Mouse (Mus musculus) inflammation-experienced regulatory T-cells, adult 6 months (primary cell): Measurements from ENCODE around the gene Satb2. TPM values are rescaled to one million over a fixed set of nuclear protein-coding genes. Genes with fewer than 3 reads are reported as not detected.

Experiments used
- ATAC-seq: one replicate; pipeline ENCODE4 v1.8.0; 2017
- polyA plus RNA-seq, 3 experiments: library from polyadenylated mRNA; unstranded; fragments of 100-300 nt; shearing (Covaris generic); gene quantifications; one replicate each; pipeline ENCODE4 v1.2.1; 2017

Gene Satb2
- polyA plus RNA-seq, 3 experiments from 2014 or later: not detected

DNA sequence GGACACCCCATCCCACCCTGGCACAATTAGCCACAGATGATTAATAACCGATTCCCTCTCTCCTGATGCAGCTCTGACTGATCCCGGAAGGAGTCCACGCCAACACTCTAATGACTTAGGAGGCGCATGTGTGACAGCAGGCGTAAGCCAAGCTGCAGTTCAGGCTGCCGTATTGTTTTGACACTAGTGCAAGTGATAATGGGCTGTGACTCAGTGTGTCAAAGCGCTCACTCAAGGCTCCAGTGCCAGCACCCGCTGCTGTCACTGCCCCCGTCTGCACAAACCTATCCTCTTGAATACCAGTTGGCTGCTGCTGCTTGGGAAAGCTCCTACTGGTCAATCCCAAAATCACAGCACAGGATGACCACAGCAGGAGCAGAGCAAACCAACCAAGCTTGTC lies 49.7 kb downstream of the Satb2 start:
- no peak for ATAC-seq

DNA sequence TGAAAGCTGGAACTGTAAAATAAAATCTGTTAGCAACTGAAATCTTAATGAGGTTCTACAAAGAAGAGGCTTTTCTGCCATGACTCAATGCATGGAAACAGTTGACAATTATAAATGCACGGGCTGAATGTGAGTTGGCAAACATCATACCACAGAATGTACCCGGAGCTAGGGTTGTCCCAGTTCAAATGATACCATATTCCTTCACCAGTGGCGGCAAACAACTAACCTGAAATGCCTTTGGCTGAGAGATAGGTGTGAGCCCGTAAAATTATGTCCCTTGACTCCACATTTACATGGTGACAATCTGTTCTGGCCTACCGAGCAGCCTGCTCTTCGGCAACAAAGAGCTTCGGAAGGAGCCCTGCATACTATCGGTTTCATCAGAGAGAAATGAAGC lies 58.0 kb downstream of the Satb2 start:
- no peak for ATAC-seq

DNA sequence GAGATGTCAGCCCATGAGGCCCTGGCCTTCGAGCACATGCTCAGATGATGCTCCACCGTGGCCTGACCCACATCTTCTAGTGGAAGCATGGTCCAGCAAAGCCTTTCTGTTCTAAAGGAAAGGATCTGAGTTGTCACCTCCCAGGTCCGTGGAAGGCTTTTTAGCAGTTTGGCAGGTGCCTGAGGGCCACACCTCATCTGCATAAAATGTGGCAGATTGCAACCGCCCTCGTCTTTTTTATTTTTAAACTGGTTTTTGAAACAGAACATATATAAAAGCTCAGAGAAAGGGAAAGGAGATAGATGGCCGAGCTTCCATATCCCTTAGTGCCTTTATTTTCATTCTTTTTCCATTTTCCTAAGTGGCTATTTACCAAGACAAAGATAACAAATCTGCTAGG lies 64.2 kb downstream of the Satb2 start:
- ATAC-seq: no peak

DNA sequence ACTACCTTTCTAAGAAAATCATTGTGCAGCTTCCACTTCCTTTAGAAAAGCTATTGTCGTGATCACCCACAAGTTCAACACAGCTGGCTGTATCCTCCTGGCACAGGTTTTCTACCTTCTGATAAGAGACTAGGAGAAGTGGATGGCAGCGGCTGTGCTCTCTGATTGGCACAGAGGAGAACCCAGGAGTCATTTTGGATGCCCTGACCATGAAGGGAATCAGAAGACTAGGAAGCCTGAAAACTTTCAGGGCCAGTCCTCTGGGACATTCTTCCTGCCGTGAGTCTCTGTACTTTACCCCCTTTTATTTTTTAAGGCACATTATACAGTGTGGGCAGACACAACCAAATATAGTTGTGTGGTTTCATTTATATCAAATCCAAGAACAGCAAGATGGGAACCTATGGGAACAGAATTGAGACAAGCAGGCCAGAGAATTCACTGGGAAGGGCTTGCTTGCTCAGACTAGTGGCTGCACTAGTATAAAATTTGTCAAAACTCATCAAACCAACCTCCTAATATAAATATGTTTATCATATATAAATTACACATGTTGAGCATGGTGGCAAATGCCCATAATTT lies 77.7 kb downstream of the Satb2 start:
- no peak for ATAC-seq

DNA sequence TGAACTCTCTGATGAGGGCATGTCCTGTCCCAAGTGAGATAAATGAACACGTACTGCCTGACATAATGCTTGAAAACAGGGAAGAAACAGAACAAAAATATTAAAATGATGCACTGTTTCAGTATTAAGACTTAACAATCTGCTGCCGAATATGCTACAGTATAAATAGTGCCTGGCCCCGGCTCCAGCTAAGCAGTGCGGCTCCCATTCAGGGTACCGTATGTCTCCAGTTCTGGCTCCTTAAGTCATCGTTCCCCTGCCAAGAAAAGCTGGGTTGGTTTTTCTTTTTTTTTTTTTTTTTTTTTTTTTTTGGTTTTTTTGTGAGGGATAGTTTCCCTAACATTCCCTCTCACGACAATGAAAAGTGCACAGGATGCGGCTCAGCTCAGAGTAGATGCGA lies 78.3 kb downstream of the Satb2 start:
- no peak for ATAC-seq

DNA sequence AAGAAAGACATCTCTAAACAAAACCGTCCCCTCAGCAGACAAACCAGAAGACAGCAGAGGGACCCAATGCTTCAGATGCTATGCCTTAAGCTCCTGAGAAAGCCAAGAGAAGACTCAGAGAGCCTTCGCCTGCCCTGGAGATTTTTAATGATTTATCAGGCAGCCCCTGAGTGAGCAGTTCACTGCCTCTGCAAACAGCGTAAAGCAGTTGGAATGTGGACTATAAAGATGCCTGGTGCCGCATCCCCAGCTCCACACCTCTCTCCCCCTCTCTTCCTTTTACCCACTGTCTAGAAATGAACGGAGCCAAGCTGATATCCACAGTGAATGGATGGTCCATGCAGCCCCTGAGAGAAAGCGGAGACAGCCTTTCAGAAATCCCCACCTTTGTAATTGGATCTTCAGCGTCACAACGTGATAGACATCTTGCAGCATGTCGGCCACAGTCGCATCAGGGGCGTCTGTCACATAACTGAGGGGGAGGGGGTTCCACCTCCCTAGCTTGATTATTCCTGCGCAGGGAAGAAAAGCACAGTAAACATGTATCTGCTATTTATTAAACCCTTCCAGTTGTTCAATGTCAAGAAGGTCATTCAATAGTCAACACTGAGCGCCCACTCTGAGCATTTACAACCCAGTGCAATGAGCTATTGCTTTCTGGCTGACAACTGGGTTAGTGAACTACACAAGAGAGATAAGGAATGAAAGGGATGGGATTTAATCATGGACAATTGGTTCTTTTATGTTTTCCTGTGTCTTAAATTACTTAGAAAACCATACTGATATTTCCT lies 79.6 kb downstream of the Satb2 start:
- no peak for ATAC-seq

DNA sequence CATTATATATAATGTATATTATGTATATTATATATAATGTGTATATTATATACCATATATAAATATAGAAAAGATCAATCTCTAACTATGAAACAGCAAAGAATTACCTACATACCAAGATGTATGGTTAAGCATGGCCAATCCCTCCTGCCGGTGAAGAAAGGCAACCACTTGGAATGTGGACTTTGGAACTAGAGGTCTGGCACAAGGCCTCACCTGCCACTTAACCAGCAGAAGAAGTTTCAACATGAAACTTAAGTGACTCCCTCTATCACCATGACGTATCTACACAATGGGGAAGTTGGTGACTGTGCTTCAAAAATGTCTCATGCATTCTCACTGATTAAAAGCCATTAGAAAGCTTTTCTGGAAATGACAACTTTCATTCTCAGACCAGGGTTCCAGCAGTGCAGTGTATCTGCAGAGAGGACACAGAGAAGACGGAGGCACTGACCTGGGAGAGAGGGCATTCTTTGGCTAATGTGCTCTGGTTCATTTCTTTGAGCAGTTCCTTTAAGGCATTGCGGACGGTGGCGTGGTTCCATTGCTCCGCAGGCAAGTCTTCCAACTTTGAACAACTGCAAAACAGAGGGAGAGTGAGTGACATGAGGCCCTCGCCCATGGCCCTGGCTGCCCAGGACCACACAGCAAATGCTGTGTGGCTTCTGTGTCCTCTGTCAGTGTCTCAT lies 80.8 kb downstream of the Satb2 start:
- no peak for ATAC-seq

DNA sequence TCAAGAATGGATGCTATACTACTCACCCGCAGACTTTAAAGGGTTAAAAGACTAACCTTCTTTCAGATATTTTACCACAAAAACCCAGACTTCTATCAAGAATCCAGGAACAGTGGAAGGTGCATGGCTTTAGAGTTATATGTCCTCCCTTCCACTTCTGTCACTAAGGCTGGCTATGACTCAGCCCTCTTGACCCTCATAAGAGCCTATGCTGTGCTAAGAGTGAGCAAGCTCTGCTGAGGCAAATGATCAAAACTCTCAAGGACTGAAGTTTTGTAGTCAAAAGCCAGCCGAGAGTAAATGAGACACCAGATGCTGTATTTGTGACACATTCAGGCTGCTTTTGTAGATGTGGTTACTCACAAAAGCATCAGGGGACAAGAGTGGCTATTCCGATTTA lies 81.8 kb downstream of the Satb2 start:
- no peak for ATAC-seq

DNA sequence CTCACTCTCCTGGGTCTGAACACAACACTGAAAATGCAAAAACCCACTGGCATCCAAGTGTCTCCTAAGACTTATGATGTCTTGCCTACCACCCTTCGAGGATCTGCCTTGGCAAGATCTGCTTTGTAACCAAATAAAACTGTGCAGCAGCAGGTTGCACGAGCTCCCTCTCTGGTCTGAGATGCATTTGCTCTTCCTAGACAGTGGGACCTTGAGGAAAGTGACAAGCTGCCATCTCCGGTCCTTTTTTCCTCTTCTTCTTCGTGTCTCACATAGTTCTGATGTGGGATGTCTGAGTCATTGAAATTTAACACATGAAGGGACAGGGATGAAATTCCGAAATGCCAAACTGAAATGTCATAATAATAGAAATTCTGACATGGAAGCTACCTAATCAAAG lies 85.7 kb downstream of the Satb2 start:
- no peak for ATAC-seq

DNA sequence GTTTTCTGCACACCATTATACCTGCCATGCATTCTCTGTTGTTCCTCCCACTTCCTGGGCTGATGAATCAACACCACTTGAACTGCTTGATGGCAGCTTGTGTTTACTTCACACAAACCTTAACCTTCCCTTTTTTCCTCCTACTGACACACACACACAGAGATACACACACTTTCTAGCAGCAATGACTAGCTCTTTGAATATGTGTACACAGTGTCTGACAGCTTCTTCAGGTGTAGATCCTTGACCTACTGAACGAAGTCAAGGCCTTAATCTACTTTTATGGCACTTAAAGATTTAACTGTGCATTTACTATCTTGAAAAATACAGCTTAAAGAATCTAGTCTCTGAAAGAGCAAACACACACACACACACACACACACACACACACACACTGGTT lies 89.5 kb downstream of the Satb2 start:
- ATAC-seq: no peak

DNA sequence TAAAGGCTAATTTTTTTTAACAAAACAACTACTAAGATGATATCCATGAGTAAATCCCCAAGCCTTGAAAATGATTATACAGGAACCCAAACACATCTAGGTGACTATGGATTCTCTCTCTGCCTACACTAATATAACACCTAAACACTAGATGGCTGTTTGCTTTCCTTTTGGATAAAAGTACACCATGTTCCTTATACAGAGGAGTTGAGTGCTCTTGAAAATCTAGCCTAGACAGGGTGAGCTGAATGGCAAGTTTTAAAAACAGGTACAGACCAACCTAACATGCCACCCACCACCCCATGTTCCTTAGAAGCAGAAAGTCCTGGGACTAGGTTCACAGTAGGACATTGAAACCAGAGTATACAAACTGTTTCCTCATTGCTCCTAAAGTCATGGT lies 90.9 kb downstream of the Satb2 start:
- ATAC-seq: no peak

DNA sequence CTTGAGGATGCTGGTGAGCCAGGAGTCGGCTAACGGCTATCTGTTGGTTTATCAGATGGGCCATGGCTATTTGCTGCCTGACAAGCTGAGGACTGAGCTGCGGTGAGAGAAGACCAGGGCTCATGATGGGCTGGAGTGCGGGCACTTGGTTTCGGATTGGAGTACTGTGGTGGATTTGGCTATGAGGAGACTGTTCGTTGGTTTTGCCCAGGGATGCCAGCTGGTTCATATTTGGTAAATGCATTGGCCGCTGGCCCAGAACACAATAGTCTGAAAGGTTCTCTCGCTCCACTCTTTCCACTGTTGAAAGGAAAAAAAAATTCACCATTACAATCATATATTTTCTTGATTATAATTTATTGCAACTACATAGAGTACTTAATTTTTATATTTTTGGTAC lies 107.0 kb downstream of the Satb2 start:
- no peak for ATAC-seq

DNA sequence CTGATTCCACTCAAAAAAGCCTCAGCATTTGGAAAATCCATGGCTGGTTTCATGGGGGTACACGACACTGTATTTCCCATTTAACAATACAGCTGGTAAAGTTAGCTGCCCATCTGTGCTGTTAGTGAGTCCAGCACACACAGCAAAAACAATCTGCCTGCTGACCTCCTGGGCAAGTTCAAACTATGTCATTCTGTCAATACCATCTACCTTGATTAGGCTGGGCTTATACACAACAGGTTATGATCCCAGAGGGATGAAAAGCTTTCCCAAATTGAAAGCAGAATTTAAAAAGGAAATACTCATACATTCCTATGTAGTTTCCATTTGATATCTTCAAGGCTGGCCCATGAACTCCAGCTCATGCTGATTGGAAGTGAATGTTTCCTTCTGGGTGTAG lies 113.2 kb downstream of the Satb2 start:
- ATAC-seq: no peak

DNA sequence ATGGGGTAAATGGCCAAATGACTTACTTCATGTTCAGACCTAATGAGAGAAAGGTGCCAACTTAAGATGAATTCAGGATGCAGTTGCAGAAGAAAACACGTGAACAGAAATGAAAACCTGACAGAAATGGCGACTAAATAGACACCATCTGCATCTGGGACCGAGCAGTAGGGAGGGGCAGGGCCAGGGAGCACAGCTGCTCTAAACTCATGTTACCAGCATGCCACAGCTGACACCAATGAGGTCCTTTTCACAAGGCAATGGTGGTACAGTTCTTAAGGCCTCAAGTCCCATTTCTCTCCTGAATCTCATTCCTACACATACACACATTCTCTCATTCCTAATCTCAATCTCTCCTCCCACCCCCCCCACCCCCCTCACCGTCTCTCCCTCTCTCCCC lies 115.7 kb downstream of the Satb2 start:
- ATAC-seq: no peak

DNA sequence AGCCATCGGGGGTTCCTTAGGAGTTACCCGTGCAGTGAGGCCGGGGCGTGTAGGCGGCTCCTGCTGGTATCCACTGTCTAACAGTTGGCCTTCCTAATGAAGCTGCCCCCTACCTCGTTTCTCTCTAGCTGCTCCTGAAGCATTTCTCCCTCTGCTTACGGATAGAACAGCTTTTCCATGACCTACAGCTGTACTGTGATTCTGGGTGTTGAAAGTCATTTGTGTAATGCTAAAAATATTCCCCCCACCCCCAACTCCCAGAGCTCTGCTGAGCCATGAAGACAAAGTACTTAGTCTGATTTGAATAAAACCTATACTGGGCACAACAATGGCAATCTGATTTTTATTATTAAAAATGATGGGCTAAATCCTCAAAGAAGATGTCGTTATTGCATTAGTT lies 121.2 kb downstream of the Satb2 start:
- ATAC-seq: no peak

DNA sequence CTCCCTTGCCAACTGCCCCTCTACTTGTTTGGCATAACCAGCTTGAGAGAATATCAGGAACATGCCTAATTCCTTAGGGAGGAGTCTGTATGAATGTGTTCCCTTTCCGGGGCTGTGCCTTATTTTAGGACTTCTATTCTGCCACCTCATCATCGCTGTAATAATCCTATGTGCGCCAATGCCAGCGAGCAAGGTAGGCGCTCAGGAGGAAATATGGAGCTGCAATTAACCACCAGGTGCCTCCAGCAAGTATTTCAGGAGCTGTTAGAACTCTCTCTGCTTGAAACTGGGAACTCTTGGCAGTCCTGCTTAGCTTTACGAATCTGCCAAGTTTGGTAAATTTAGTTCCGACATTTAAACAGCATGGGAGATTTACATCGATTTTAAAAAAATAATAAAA lies 128.0 kb downstream of the Satb2 start:
- ATAC-seq: no peak

DNA sequence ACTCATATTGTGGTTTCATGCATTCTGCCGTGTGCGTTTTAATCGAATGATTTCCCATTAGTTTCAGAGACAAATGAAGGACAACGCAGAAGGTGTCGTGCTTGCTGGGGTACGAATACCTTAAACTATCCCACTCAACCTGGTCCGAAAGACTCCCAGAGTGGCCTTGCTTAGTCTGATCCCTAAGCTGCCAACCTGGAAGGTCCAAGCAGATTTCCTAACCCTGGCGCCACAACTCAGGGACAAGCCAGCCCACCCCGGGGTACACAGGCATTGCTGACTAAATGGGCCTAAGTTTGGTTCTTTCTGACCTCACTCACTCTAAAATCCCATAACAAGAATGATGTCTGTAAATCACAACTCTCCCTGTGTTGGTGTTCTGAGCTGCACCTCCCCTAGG lies 132.1 kb downstream of the Satb2 start:
- ATAC-seq: no peak

DNA sequence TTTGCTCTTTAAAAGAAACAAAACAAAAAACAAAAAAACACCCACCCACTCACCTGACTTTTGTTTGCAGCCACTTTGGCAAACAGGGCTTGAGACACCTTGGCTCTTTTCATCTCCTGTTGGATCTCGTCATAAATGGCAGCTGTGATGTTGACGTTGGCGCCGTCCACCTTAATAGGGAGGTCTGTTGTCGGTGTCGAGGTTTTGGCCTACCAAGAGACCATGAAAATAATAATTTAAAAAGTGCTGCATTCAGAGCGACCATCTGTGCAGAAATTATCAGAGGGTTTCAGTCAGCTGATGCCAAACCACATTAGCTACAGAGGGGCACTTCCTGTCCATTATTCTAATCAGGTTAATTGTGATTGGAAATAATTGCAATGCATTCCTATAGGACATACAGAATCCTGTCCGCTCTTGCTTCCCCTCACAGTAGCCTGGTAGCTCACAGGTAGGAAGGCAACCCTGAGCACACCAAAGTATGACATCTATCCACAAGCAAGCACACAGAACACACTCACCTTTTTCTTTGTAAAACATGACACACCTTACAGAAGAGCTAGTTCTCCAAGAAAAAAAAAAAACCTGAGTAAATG lies 132.8 kb downstream of the Satb2 start:
- ATAC-seq: no peak

DNA sequence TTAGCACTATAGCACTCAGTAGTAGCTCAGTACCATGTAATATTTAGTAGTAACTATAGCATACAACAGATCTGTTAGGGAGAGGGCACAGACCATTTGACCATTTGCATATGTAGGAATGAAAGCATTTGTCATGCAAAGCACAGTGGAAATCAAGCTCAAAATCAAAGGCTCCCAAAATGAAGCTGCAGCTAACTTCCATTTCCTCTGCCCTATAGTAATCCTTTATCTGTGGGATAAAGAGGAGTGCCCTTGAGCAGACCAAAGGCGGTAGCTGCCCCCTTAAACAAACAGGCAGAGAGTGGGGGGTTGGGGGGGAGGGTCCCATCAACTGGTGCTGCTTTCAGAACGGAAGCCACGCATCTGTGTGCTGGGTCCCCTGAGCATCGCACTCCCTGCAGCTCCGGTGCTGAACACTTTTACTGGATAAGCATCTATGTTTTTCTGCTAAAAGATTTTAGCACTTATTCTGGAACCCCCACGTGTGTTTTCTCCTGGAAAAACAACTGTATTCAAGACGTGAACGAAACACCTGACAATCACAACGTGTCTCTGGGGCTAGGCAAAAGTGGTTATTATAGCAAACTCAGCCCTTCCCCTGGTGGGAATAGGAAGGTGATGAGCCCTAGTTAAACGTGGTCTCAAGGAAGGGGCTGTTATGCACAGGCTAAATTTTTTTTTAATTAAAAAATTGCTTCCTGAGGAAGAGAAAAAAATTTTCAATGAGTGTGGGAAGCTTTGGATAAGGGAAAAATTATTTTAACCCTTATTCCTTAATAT lies 133.7 kb downstream of the Satb2 start:
- no peak for ATAC-seq

DNA sequence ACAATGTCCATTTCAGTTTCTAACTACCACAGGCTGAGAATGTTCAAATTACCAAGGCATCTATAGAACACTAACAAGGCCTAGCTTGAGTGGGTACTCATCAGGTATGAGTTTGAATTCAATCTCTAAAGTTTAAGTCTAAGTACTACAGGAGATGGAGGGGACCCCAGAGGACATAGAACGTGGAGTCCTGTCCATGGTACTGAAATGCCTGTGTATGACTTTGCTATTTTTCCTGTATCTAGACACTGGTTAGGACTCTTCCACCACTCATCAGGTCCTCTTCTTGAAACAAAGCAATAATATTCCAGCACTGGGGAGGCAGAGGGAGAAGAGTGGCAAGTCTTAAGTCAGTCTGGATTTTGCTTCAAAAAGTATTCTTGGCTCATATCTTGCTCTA lies 139.5 kb downstream of the Satb2 start:
- ATAC-seq: no peak

DNA sequence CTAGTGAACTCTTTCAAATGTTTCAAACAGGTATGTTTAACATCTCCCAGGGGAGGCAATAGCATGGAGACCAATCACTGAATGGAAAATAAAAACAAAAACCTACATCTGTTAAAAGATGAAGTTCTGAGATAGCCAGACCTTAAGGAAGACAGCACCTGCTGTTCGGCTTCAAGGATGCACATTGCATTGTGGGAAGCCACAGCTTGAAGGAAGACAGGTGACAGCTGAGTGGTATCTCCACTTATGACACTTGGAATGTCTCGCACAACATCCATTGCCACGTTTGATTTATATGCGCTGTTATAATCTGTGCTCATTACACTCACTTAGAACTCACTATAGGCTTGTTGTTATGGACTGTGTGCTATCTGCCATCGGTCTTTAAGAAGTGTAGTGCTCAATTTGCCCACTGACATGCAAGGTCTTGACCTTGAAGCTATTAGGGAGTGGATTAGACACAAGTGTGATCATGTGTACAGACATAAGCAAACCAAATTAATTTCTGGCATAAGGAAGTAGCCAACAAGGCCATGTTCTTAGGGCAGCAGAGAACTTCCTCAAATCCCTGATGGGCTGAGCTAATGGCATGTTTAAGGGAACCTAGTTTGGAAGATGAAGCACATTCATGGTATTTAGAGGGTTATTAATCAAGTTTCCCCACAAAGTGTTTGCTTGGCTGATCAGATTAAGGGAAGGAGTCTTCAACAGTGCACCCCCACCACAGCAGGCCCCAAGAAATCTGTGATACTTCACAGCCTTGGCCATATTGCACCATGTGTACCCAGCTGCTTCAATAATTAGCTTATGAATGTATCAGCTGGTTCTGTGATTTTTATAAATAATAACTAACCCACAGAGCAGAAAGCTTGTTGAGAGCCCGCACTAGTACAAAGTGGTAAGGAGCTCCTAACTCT lies 144.2 kb downstream of the Satb2 start:
- no peak for ATAC-seq

DNA sequence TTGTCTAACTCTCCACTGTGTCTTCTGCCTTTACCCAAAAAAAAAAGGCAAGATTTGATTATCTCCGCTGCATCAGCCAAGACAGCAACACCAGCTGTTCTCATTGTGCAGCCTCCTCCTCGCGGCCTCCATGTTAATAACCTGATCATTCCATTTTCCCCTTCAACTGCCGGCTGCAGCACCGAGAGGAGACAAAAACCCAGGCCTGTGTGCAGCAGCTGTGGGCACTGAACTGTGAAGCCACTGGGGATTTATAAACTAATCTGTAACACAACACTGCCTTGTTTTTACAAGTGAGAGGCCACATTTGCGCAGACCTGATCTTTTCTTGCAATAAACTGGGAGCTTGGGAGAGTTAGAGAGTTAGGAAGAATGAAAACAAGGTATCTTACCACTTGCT lies 145.1 kb downstream of the Satb2 start:
- ATAC-seq: no peak
